Mouse (Mus musculus): ENCODE measurements around the gene Shoc2. TPM values are rescaled to one million over a fixed set of nuclear protein-coding genes. Genes with fewer than 3 reads are reported as not detected.
A peak's percentile ranks its signal among the peaks of the same experiment; 100 is the strongest.
"Not testable (repeated sequence)": the region's sequence is repeated elsewhere in the genome, so short reads cannot be mapped to it uniquely, and the experiment has no call there.

Shoc2 gene
- polyA plus RNA-seq, 1 experiment from 2014 or later: 63.9 TPM

DNA sequence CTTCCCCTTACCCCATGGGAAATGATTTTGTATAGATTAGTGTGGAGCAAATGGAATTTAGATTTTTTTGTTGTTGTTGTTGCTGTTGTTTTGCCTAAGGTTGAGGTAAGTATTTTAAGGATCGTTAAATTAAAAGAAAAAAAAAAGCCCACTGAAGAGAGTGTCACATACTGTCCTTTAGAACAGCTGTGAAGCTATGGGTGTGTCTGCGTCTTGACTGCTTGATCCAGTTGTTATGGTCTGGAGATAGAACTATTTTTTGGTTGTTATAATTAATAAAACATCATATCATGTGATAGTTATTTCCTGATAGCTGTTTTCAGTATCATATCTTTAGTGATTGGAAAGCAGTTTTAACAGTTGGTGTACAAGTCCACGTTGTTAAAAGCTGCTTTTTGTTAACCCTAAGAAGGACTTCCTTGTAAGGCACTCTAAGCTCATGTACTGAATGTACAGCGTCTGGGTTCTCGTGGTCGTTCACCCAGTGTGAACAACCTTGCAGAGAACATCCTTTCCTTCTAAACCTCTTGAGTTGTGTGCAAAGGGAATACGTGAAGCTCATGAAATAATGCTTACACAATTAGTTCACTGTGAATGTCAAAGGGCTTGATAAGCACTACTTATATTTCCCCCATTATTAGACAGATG is 39.1 kb upstream of the Shoc2 start:
- H3K9me3 ChIP-seq: no peaks in the 10 kb centered on the region
- WGBS: 67% methylated on average over 7 of the region's 7 CpGs
- H3K9ac ChIP-seq (replicated peaks): peak overlapping the region; percentile 94
- H3K27ac ChIP-seq: no peak overlapping the region
- H3K4me3 ChIP-seq (replicated peaks): peak overlapping the region; percentile 97
- H3K4me2 ChIP-seq (replicated peaks): peak overlapping the region; percentile 73
- H3K36me3 ChIP-seq: peaks cover 9% of the 10 kb centered on the region
- no peaks in the 10 kb centered on the region for H3K27me3 ChIP-seq
- H3K4me1 ChIP-seq (replicated peaks): peaks cover 25% of the 10 kb centered on the region
- no peak for ATAC-seq

DNA sequence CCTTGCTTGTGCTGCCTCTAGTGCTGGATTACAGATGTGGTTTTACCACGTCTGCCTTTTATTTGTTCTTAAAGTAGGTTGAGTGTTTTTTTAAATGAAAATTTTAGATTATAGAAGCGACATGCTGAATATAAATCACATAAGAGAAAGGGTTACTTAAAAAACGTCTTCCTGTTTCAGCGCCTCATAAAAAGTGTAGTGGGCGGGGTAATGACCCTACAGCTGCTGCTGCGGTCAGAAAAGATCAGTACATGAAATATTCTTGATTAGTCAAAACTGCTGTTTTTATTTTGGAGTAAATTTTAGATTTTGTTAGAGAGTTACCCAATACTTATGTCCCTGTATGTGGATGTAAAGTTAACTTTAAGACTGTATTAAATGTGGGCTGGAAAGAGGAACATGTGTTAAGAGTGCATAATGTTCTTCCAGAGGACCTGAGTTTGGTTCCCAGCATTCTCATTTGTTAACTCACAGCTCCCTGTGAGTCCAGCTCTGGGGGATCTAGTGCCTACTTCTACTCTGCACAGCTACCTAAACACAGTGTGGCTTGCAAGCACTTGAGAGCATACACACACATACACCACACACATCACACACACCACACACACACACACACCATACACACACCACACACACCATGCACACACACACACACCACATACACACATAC is 37.9 kb upstream of the Shoc2 start:
- H3K9me3 ChIP-seq: no peaks in the 10 kb centered on the region
- 79% methylated on average over 6 of the region's 6 CpGs for WGBS
- H3K4me2 ChIP-seq (replicated peaks): peak overlapping the region; percentile 73; the same call in 1 of the 2 replicates
- ATAC-seq: no peak
- H3K9ac ChIP-seq (replicated peaks): no peak overlapping the region
- no peaks in the 10 kb centered on the region for H3K27me3 ChIP-seq
- no peak overlapping the region for H3K4me3 ChIP-seq (replicated peaks)
- H3K27ac ChIP-seq: no peak overlapping the region
- peaks cover 25% of the 10 kb centered on the region for H3K4me1 ChIP-seq (replicated peaks)
- peaks cover 15% of the 10 kb centered on the region for H3K36me3 ChIP-seq

DNA sequence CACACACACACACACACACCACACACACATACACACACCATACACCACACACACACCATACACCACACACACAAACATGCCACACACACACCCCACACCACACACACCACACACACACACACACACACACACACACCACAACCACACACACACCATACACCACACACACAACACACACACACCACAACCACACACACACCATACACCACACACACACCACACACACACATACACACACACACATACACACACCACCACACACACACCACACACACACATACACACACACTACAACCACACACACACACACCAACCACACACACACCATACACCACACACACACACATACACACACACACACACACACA is 37.4 kb upstream of the Shoc2 start:
- Histone ChIP-seq H3K4me1 (replicated peaks) (peaks cover 25% of the 10 kb centered on the region), H3K36me3 (peaks cover 19% of the 10 kb centered on the region)
- not testable (repeated sequence) for H3K27me3 ChIP-seq; ATAC-seq; H3K27ac ChIP-seq; H3K9me3 ChIP-seq; H3K4me3 ChIP-seq (replicated peaks); H3K9ac ChIP-seq (replicated peaks); H3K4me2 ChIP-seq (replicated peaks)

DNA sequence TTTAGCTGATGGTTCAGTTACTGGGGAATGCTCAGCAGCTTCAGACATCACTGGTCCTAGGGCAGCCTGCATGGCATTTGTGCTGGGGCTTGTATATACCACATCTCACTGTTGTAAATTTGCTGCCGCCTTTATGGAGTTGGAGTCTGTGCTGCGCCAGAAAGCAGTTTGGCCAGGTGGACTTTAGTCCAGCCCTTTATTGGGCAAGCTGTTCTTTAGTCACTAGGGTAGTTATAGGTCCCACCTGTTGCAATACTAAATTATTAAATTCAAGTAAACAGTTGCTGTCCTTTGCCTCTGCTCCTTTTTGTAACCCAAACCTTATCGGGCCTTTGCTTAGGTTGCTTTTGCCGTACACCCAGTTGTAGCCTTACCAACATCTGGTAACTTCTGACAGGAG is 29.2 kb upstream of the Shoc2 start:
- Histone ChIP-seq H3K36me3 (peaks cover 85% of the 10 kb centered on the region), H3K27me3 (no peaks in the 10 kb centered on the region), H3K4me1 (replicated peaks) (no peaks in the 10 kb centered on the region), H3K9me3 (no peaks in the 10 kb centered on the region), H3K4me3 (replicated peaks) (no peak overlapping the region), H3K4me2 (replicated peaks) (no peak overlapping the region), H3K27ac (no peak overlapping the region), H3K9ac (replicated peaks) (no peak overlapping the region)
- ATAC-seq: no peak
- 97% methylated on average over 4 of the region's 4 CpGs for WGBS

DNA sequence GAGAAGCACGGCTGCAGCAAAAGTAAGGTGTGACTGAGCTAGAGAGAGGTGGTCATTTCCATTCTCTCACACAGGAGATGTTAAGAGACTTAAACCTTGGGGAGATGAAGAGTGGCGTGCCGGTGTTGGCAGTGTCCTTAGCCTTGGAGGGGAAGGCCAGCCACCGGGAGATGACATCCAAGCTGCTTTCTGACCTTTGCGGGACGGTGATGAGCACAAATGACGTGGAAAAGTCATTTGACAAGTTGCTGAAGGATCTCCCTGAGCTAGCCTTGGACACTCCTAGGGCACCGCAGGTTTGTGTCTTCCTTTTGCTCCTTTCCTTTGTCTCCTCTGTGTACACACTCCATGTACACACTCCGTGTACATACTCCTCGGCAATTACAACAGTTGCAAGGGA is 24.6 kb upstream of the Shoc2 start:
- Histone ChIP-seq H3K36me3 (peaks cover 80% of the 10 kb centered on the region), H3K4me2 (replicated peaks) (no peak overlapping the region), H3K27me3 (no peaks in the 10 kb centered on the region), H3K9me3 (no peaks in the 10 kb centered on the region), H3K4me3 (replicated peaks) (no peak overlapping the region), H3K4me1 (replicated peaks) (no peaks in the 10 kb centered on the region), H3K9ac (replicated peaks) (no peak overlapping the region), H3K27ac (no peak overlapping the region)
- 91% methylated on average over 10 of the region's 10 CpGs for WGBS
- no peak for ATAC-seq

DNA sequence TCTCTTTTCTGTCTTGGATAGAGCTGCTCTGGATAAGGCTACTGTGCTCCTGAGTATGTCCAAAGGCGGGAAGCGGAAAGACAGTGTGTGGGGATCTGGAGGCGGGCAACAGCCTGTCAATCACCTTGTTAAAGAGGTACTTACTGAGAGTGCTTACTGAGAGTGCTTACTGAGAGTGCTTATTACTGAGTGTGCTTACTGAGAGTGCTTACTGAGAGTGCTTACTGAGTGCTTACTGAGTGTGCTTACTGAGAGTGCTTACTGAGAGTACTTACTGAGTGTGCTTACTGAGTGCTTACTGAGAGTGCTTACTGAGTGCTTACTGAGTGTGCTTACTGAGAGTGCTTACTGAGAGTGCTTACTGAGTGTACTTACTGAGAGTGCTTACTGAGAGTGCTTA is 22.1 kb upstream of the Shoc2 start:
- H3K4me3 ChIP-seq (replicated peaks); H3K9me3 ChIP-seq; H3K27me3 ChIP-seq; H3K27ac ChIP-seq; ATAC-seq; H3K4me2 ChIP-seq (replicated peaks); H3K4me1 ChIP-seq (replicated peaks); H3K9ac ChIP-seq (replicated peaks): not testable (repeated sequence)
- peaks cover 62% of the 10 kb centered on the region for H3K36me3 ChIP-seq
- WGBS: 90% methylated on average over 3 of the region's 3 CpGs

DNA sequence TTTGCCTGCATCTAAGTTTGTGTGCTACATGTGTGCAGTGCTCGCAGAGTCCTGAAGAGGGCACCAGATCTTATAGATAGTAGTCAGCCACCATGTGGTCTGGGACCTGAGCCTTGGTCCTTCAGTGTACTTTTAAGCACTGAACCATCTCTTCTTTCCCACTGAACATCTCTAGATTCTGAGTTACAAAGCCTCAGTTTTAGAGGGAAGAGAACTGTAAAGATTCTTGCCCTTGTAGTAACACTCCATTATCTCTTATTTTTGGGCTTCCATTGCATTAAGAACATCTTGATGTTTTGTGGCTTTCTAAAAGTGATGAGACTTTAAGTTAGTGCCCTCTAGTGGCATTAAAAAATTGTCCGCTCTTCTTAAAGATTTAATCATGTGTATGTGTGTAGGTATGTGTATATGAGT is 18.8 kb upstream of the Shoc2 start:
- WGBS: 83% methylated on average over 2 of the region's 2 CpGs
- peaks cover 53% of the 10 kb centered on the region for H3K36me3 ChIP-seq
- H3K4me2 ChIP-seq (replicated peaks): no peak overlapping the region
- no peaks in the 10 kb centered on the region for H3K9me3 ChIP-seq
- H3K27me3 ChIP-seq: no peaks in the 10 kb centered on the region
- H3K9ac ChIP-seq (replicated peaks): no peak overlapping the region
- H3K27ac ChIP-seq: no peak overlapping the region
- H3K4me3 ChIP-seq (replicated peaks): no peak overlapping the region
- H3K4me1 ChIP-seq (replicated peaks): no peaks in the 10 kb centered on the region
- no peak for ATAC-seq

DNA sequence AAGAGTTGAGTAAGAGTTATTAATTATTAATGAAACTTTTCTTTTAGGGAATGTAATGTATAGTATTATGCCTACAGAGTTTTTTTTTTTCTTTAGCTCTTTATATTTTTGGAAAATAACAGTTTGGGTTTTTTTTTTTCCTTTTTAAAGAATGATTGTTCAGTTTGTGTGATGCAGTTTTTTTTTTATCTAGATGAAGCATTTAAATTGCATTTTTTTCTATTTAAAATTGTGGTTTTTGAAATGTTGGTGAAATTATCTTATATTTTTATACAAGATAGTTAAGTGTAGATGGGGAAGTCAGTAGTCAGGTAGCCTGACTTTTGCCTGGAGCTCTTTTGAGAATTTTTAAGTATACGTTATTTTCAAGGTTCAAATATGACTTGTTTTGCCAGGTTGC is 17.4 kb upstream of the Shoc2 start:
- ATAC-seq: no peak
- Histone ChIP-seq H3K4me2 (replicated peaks) (no peak overlapping the region), H3K9ac (replicated peaks) (no peak overlapping the region), H3K27ac (no peak overlapping the region), H3K9me3 (no peaks in the 10 kb centered on the region), H3K36me3 (peaks cover 56% of the 10 kb centered on the region), H3K4me1 (replicated peaks) (no peaks in the 10 kb centered on the region), H3K4me3 (replicated peaks) (no peak overlapping the region), H3K27me3 (no peaks in the 10 kb centered on the region)
- 94% methylated on average over 1 of the region's 1 CpGs for WGBS

DNA sequence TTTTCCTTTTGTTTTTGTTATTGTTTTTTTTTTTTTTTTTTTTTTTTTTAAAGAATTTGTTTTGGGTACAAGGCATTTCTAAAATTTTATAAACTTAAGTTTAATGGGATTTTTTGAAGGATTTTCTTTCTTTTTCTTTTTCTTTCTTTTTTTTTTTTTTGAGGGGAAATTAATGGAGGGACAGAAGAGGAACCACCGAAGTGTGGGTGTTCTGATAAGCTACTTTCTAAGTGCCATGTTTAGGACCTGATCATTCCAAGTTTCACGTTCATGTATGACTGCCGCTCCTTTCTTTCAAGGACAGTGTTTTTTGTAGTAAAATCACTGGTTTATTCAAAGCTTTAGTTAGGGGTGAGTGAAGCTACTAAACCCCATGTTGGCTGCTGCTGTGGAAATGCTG is 14.9 kb upstream of the Shoc2 start:
- H3K36me3 ChIP-seq: peaks cover 55% of the 10 kb centered on the region
- no peaks in the 10 kb centered on the region for H3K9me3 ChIP-seq
- H3K27me3 ChIP-seq: no peaks in the 10 kb centered on the region
- no peak overlapping the region for H3K4me2 ChIP-seq (replicated peaks)
- no peaks in the 10 kb centered on the region for H3K4me1 ChIP-seq (replicated peaks)
- no peak overlapping the region for H3K4me3 ChIP-seq (replicated peaks)
- ATAC-seq: no peak
- H3K27ac ChIP-seq: no peak overlapping the region
- 94% methylated on average over 3 of the region's 3 CpGs for WGBS
- H3K9ac ChIP-seq (replicated peaks): no peak overlapping the region

DNA sequence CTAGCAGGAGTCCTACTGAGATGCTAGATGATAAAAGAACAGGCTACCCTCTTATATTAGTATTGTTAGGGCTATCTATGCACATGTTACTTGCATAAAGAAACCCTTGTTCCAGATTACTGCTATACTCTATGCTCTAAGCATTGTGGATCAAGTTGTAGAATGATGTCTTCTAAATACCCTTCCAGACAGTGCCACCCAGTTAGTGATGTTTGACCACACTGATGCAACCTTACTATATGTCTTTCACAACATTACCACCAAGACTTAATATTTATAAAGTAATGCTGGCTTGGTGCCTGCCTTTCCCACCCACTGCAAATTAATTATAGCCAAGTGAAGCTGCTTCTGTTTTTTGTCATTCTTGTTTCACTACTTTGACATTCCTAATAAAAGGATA is 11.1 kb upstream of the Shoc2 start:
- ATAC-seq: no peak
- Histone ChIP-seq H3K9me3 (no peaks in the 10 kb centered on the region), H3K36me3 (peaks cover 49% of the 10 kb centered on the region), H3K27ac (no peak overlapping the region), H3K4me3 (replicated peaks) (no peak overlapping the region), H3K4me1 (replicated peaks) (no peaks in the 10 kb centered on the region), H3K4me2 (replicated peaks) (no peak overlapping the region), H3K9ac (replicated peaks) (no peak overlapping the region), H3K27me3 (no peaks in the 10 kb centered on the region)

DNA sequence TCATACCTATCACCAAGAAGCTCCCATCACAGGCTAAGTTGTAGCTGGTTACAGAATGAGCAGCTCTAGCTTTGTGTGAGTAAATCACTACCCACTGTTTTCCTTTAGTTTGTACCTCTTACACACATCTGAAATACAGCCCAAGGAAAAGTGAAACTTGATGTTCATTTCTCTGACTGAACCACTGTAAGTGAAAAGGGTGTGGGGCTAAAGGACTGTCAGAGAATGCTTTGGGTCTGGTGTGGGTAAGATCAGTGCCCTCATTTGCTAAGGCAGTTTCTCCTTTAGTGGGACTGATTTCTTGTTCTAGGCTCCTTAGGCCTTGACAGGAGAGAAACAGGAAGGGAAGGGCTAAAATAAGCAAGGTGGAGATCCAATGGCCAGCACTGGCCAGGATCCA is 10.1 kb upstream of the Shoc2 start:
- no peak overlapping the region for H3K4me3 ChIP-seq (replicated peaks)
- no peaks in the 10 kb centered on the region for H3K9me3 ChIP-seq
- no peak overlapping the region for H3K9ac ChIP-seq (replicated peaks)
- H3K36me3 ChIP-seq: peaks cover 49% of the 10 kb centered on the region
- no peak overlapping the region for H3K27ac ChIP-seq
- ATAC-seq: no peak
- no peak overlapping the region for H3K4me2 ChIP-seq (replicated peaks)
- no peaks in the 10 kb centered on the region for H3K27me3 ChIP-seq
- H3K4me1 ChIP-seq (replicated peaks): no peaks in the 10 kb centered on the region

DNA sequence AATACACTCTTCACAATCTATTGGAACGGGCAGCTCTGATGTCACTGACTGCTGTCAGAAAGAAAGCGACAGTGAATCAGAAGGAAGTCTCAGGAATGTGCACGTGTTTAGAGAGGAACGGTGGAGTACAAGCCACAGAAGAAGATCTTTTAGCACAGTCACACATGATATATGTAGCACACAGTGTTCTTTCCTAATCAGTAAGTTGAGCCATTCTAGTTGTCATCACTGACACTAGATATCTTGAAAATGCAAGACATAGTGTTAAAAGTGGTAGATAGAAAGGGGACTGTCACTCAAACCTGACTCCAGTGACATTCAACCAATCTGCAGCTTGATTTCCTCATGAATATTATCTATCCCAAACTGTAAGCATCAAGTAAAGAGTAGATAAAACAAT is 4.6 kb upstream of the Shoc2 start:
- ATAC-seq: no peak
- Histone ChIP-seq H3K4me1 (replicated peaks) (peaks cover 12% of the 10 kb centered on the region), H3K9ac (replicated peaks) (no peak overlapping the region), H3K27ac (no peak overlapping the region), H3K4me2 (replicated peaks) (no peak overlapping the region), H3K36me3 (peaks cover 18% of the 10 kb centered on the region), H3K27me3 (no peaks in the 10 kb centered on the region), H3K4me3 (replicated peaks) (no peak overlapping the region), H3K9me3 (no peaks in the 10 kb centered on the region)
- WGBS: 89% methylated on average over 4 of the region's 4 CpGs

DNA sequence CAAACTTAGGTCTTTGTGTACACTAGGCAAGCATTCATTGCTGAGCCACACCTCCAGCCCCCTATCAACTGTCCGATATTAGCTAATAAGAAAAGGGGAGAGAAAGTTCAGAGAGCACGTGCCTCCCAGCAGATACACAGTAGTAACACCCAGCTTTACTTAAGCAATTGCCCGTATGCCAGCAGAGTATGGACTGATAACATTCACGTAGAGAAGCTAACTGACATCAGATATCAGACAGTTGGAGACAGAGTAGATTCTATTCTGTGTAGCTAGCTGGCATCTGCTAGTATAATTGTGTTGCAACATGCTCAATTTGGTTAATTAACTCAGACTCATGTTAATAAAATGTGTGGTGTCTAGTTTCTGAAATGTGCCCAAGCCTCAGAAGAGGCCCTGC is 3.0 kb upstream of the Shoc2 start:
- no peak for ATAC-seq
- H3K4me3 ChIP-seq (replicated peaks): no peak overlapping the region
- H3K27ac ChIP-seq: no peak overlapping the region
- H3K9me3 ChIP-seq: no peaks in the 10 kb centered on the region
- H3K27me3 ChIP-seq: no peaks in the 10 kb centered on the region
- peaks cover 18% of the 10 kb centered on the region for H3K36me3 ChIP-seq
- H3K4me2 ChIP-seq (replicated peaks): no peak overlapping the region
- H3K9ac ChIP-seq (replicated peaks): no peak overlapping the region
- H3K4me1 ChIP-seq (replicated peaks): peaks cover 16% of the 10 kb centered on the region
- 90% methylated on average over 4 of the region's 4 CpGs for WGBS

Measured in midbrain, embryonic 13.5 days (tissue).